Mouse (Mus musculus): ENCODE data around the gene Edn3.

The Edn3 gene

GRCm38 (mm10) chr2:174760479-174761121 is at the start of gene Edn3:
Gene Edn3 (plus strand): TSS chr2:174760619.
- no peak for DNase-seq (ENCODE audit: extremely low spot score, low read depth, low spot score)

DNA sequence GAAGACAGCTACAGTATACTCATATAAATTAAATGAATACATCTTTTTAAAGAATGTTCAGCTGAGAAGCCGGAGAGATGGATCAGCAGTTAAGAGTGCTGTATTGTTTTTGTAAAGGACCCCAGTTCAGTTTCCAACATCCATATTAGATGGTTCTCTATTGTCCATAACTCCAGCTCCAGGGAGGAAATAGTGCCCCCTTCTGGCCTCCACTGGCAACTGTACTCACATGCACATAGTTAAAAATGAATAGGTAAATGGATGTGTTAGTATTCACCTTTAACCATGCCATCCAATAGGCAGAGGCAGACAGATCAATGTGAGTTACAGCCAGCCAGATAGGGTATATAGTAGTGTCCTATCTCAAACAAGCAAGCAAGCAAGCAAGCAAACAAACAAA is 48.4 kb upstream of the Edn3 start:
- no peak for DNase-seq (ENCODE audit: extremely low spot score, low read depth, low spot score)

- DNase-seq (ENCODE audit: extremely low spot score, low read depth, low spot score), result no peak
These were observed 44.5 kb upstream of the Edn3 start for GRCm38 (mm10) chr2:174715938-174716337.

GRCm38 (mm10) chr2:174717857-174718256 is 42.6 kb upstream of the Edn3 start:
- no peak for DNase-seq (ENCODE audit: extremely low spot score, low read depth, low spot score)

DNA sequence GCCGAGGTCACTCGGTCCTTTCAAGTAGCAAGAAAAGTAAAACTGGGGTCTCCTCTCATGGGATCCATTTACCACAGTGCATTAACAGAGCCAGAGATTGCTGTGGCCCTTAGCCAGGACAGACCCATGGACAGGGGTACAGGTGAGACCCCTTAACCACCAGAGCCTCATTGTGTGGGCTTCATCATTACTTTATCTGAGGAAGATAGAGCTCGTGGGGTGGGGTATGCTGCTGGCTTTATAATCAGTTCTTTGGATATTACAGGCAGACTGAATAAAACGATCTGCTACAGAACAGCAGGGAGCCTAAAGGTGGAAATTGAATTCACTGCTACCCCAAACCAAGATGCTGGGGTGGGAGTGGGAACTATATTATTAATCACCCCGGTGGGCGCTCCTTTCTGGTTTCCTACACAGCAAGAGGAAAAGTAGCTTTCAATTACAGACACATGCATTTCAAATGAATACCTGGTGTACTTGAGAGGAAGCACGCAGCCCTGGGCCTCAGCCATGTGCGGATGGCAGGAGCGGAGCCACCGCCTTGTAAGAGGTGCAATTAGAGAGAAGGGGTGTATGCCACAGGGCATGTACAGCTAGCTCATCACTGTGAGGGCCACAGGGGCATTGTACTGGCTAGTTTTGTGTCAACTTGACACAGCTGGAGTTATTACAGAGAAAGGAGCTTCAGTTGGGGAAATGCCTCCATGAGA is 33.1 kb upstream of the Edn3 start:
- DNase-seq (ENCODE audit: extremely low spot score, low read depth, low spot score), result no peak

DNA sequence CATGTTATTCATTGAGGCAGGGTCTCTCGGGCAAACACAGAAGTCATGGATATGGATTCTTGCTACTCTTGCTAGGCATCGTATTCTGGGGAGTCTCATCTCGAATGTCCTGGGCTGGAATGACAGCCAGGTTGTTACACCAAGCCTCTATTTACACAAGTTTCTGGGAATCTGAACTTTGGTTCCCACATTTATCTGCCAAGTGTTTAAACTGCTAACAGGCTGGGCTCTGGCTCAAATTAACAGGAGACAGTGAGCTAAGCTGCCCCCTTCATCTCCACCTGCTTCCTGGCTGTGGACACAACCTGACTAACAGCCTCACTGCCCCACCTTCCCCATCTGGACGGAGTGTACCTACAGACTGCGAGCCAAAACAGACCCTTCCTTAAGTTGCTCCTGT is 28.5 kb upstream of the Edn3 start:
- no peak for DNase-seq (ENCODE audit: extremely low spot score, low read depth, low spot score)

DNA sequence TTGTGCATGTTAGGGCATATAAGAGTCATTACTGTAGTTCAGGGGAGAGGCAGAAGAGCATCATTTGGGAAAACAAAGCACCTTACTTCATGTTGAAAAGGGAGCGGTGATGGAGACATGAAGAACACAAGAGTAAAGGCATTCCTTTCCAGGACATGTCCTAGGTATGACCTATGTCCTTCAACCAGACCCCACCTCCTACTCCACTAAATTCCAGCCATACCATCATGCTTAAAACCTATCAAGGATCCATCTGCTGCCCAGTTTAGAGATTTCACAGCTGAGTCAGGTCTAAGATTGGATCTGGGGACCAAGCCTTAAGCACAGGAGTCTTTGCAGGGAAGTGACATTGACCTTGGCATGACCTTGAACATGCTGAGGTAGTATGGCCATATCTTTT is 25.1 kb upstream of the Edn3 start:
- DNase-seq (ENCODE audit: extremely low spot score, low read depth, low spot score), result no peak

- DNase-seq (ENCODE audit: extremely low spot score, low read depth, low spot score), result no peak
These were observed 13.2 kb upstream of the Edn3 start for GRCm38 (mm10) chr2:174747182-174747581.

DNA sequence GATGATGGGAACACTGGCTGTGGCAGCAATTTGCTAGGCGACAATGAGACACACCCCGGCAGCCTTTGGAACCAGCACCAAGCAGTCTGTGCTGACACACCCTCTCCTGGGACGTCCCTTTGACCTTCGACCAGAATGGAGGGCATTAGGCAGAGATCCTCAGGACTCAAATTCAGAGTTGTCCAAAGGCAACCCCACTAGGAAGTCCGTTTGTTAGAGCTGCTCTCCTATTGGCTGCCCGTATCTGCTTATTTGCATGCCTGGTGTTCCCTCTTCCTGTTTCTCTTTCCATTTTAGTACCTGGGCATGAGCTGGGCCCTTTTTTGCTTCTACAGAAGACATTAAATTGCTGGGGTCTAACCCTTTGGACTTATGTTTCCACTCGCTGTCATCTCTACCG is 12.0 kb upstream of the Edn3 start:
- no peak for DNase-seq (ENCODE audit: extremely low spot score, low read depth, low spot score)

DNA sequence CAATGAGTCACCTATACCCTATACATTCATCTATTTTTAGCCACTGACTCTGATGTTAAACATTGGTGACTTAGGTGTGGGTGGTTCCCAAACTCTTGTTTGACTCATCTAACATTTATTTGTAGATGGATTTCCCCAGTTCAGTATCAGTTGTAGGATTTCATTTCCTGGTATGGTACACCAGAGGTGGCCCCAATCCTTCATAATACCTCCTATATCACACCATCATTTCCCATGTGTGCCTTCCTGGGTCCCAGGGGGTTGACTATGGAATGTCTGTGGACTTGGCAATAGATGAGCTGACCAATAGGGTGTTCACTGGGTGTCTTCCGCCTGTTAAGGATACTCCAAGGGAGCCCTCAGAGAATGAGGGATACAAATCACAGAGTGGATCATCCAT is 7.2 kb upstream of the Edn3 start:
- DNase-seq (ENCODE audit: extremely low spot score, low read depth, low spot score), result no peak

- no peak for DNase-seq (ENCODE audit: extremely low spot score, low read depth, low spot score)
These were observed 6.2 kb upstream of the Edn3 start for GRCm38 (mm10) chr2:174754231-174754630.

DNA sequence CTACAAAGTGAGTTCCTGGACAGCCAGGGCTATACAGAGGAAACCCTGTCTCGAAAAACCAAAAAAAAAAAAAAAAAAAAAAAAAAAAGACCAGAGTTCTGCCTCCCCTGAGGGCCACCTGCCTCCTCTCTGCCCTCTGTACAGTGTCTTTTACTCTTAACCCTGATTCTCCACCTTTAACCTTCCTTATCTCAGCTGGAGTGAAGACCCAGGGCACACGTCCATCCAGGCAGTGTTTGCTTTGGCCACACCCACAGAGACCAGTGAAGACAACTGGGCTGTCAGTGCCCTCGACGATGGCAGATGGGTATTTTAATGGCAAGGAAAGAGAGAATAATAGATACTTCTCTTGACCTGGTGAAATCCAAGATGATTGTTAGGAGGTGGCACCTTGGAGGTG is 1.2 kb upstream of the Edn3 start:
- DNase-seq (ENCODE audit: extremely low spot score, low read depth, low spot score), result no peak

GRCm38 (mm10) chr2:174761452-174762101 is 1.2 kb downstream of the Edn3 start:
- no peak for DNase-seq (ENCODE audit: extremely low spot score, low read depth, low spot score)

DNA sequence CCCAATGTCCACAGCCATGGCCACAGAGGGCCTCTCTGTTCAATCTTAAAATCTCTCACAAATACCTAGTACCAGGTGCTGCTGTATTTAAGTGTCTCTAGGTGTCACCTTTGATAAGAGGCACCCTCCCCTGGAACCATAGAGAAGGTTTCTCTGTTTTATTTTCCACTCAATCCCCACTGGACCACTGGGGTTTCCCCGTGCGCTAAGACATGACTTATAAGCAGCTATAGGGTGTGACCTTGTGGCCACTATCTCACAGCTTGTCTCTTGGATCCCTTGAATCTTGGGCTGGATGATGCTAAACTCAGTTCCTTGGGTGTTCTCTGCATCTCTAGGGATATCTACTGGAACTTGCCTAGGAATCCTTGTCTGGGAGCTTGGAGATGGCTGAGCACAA is 1.9 kb downstream of the Edn3 start:
- no peak for DNase-seq (ENCODE audit: extremely low spot score, low read depth, low spot score)

DNA sequence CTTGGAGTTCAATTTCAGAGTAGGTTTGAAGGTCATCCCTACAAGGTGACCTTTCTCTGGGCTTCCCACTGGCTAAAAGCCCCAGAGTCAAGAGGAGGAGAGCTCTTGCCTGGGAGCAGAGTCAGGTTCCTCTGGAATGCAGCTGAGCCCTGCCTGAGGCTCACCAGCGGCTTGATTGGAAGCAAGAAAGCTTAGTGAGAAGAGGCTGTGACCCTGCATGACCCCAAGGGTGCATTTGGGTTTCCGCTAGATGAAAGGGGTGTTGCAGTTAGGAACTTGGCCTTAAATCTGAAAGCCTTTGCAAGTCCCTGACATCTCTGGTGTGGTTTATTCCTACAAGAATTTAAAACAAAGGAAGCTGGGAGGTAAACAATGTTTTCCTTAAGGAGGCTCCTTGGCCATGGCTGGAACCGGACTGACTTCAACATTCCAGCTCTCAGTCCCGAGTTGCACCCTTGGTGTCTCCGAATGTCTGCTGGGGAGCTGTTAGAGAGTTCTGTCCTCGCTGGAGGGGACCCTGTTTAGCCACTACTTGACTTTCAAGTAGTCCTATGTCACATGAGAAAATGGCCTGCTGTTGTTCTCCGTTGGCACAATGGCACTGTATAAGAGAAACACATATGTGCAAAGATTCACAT is 8.6 kb downstream of the Edn3 start:
- DNase-seq (ENCODE audit: extremely low spot score, low read depth, low spot score), result no peak

DNA sequence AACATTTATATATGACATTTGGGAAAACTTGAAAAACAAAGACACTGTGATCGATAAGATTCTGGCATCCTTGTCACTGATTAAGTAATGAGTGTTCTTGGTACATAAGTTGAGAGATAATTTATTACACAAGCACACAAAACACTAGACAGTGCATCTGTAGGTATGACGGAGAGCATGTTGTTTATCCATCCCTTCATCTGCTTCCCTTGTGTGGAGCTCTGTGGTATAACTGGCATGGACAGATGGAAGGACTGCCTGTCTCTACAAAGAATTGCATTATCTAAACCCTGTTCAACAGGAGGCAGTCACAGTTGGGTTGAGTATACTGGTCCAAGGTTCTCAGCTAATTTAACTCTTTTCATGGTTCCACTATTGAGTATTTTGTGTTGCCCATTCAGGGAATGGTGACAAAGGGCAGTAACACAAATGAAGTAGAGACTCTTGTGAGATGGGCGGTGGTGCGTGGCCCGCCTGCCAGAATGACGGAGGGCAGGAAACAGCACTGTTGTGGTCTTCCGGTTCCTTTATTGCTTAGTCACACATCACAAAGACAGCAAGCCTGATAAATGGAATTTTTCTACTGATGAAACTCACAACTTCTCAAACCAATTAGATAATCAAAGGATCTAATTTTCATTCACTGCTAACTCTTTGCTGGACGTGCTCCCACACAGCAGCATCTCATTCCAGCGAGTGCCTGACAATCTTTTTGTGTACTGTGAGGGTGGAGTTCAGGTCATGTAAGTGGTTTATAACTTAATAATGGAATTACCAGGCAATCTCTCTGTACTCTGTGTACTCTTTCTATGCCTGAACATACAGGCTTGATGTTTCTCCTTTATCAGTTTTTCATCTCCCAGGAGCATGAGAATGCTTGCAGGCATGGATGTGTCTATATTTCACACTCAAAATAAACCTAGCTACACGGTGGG is 14.0 kb downstream of the Edn3 start:
- no peak for DNase-seq (ENCODE audit: extremely low spot score, low read depth, low spot score)

DNA sequence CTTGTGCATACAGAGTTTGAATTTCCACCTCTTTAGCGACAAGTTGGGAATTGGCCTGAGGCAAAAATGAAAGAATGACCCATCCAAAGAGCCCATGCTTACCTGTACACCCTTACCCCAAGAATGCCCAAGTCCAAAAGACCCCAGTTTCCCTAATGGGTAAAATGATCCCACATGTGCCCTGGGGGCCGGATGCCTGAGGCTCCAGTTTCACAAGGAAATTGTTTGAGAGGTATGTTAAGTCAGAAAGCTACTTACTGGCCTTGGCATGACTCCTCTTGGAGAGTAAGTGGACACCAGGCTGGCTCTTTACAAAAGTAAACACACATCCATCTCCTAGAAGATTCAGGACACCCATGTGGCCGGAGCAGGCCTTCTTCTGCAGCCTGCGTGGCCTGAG is 21.6 kb downstream of the Edn3 start:
- DNase-seq (ENCODE audit: extremely low spot score, low read depth, low spot score), result no peak

GRCm38 (mm10) chr2:174782880-174783279 is 22.5 kb downstream of the Edn3 start:
- no peak for DNase-seq (ENCODE audit: extremely low spot score, low read depth, low spot score)

DNA sequence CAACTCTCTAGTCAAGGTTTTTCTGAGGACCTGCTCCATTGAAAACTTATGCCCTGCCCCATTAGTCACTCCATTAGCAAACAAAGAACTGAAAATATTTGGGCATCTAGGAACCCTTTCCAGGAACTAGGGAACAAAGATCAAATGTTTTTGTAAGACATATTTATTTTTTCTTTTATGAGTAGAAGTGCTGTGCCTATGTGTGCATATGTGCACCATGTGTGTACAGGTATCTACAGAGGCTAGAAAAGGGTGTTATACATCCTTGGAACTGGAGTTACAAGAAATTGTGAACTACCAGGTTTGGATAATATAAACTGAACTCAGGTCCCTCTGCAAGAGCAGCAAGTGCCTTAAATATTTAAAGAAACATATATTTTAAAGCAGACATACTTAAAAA is 28.4 kb downstream of the Edn3 start:
- DNase-seq (ENCODE audit: extremely low spot score, low read depth, low spot score), result no peak

DNA sequence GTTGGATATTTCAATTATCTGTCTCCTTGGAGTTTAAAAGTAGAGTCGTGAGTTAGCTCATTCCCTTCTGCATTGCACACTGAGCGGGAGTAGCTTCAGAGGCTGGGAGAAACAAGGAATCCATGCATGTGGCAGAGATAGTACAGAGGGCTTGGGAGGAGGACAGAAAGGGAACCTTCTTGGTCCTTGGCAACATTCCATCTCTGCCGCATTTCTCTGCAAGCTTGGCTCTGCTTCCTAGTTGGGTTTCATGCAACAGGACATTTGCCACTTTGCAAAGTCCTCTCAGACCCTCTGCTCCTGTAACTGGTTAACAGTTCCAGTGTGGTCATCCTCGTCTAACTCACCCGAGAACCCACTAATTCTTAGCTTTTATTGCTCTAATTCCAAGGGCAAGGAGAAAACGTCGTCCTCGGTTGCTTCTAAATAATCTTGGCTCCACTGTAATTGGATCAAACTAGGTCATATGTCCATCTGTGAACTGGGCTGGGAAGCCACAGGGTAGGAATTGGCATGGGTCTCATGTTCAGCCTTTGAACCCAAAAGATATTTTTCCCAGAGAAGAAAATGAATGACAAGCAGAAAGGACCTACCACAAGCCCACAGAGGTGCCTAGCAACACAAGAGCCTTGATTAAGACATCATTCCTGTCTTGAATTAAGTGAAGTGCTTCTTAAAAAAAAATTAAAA is 32.2 kb downstream of the Edn3 start:
- no peak for DNase-seq (ENCODE audit: extremely low spot score, low read depth, low spot score)

Data from hindlimb bud, embryonic 11.5 days (tissue).